Mouse (Mus musculus): ENCODE measurements around the gene Ip6k3. TPM values are rescaled to one million over a fixed set of nuclear protein-coding genes. Genes with fewer than 3 reads are reported as not detected.

The Ip6k3 gene
- total RNA-seq, 2 experiments from 2014 or later: 0.38 to 0.47 TPM

DNA sequence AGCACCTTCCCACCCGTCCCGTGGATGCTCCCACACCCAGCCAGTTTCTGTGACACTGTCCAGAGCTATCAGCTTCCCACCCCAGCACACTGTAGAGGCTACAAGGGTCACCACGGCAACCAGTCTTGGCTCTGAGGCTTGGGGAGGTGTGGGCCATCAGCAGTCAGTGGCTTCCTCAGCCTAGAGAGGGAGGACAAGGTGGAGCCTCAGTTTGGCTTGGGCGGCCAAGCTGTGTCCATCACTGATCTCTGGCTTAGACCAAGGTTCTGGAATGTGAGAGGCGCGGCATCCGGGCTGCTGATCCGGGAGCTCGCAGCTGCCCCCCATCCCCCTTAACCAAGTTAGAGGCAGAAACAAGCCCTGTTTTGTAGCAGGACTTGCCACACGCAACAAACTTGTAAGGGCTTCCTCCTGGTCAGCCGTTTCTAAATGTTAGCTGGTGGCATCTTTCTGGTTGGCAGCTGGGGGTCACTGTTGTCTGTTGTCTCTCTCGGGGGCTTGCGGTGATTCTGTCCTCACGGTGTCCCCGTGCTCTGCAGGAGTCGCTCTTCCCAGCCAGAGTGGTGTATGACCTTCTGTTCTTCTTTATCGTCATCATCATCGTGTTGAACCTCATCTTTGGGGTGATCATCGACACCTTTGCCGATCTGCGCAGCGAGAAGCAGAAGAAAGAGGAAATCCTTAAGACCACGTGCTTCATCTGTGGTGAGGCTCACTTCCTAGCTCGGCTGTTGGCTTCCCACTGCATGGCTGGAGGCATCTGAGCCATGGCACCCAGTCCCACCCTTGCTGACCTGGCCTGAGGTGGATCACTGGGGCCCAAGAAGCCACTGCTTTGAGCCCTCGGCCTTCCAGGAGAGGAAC is 48.7 kb downstream of the Ip6k3 start:
- intact Hi-C loops (cut with DNase I): no loop called here
- no peak for DNase-seq (ENCODE audit: extremely low spot score in 1 of 2, low spot score in 2 of 2)
- TF ChIP-seq CTCF (IDR thresholded peaks at IDR 0.05): no peak; the same call in 1 of the 2 replicates
- Histone ChIP-seq H3K27ac (no peak overlapping the region), H3K4me3 (no peak overlapping the region)

GRCm38 (mm10) chr17:27110072-27110471 is 57.5 kb downstream of the Ip6k3 start:
- Histone ChIP-seq H3K27ac (no peak overlapping the region), H3K4me3 (no peak overlapping the region)
- DNase-seq (ENCODE audit: extremely low spot score in 1 of 2, low spot score in 2 of 2): no peak
- intact Hi-C loops (cut with DNase I): no loop called here
- TF ChIP-seq CTCF (IDR thresholded peaks at IDR 0.05): no peak

DNA sequence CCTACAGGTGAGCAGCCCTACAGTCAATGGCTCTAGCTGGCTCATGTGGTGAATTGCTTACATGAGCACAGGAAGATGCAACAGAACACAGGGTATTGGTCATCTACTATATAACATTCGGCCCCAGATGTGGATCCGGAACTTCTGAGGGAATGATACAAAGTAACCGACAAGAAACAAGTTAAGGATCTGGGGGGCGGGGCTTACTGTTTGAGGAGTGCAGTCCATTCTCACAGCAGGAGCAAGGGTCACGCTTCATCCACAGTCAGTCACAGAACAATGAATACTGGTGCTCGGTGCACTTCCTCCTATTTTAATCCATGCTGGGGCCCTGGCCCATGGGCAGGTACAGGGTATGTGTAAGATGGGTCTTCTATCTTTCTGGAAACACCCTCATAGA is 59.7 kb downstream of the Ip6k3 start:
- DNase-seq (ENCODE audit: extremely low spot score in 1 of 2, low spot score in 2 of 2): no peak
- TF ChIP-seq CTCF (IDR thresholded peaks at IDR 0.05): no peak
- no peak overlapping the region for H3K4me3 ChIP-seq
- intact Hi-C loops (cut with DNase I): no loop called here
- H3K27ac ChIP-seq: no peak overlapping the region

DNA sequence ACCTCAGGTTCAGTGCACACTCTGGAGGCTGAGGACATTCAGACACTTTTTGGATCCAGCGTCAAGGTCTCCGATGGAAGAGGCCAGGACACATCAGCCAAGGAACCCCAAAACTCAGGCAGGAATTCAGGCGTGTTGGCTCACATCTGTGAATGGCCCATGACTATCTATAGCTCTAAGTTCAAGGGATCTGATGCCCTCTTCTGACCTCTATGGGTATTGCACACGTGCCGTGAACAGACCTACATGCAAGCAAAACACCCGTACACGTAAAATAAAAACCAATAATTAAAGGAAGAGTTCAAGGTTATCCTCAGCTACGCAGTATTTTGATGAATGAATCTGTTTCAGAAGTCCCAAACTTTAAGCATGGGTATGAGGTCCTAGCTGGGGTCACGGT is 60.9 kb downstream of the Ip6k3 start:
- intact Hi-C loops (cut with DNase I): no loop called here
- DNase-seq (ENCODE audit: extremely low spot score in 1 of 2, low spot score in 2 of 2): no peak
- no peak overlapping the region for H3K27ac ChIP-seq
- peak; percentile 37 for TF ChIP-seq CTCF (IDR thresholded peaks at IDR 0.05)
- H3K4me3 ChIP-seq: no peak overlapping the region

DNA sequence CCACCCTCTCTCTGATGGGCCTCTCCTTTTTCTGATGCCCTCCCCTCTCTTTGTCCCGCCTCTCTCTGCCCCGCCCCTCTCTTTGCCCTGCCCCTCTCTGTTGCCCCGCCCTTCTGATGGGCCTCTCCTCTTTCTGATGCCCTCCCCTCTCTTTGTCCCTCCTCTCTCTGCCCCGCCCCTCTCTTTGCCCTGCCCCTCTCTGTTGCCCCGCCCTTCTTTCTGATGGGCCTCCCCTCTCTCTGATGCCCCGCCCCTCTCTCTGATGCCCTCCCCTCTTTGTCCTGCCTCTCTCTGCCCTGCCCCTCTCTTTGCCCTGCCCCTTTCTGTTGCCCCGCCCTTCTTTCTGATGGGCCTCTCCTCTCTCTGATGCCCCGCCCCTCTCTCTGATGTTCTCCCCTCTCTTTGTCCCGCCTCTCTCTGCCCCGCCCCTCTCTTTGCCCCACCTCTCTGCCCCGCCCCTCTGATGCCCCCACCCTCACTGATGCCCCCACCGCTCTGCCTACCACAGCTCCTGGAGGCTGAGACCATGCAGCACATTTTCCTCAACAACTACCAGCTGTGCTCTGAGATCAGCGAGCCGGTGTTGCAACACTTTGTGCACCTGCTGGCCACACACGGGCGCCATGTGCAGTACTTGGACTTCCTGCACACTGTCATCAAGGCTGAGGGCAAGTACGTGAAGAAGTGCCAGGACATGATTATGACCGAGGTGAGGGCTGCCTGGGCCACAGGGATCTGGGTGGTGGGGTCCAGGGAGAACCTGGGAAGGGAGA is 61.7 kb downstream of the Ip6k3 start:
- H3K27ac ChIP-seq: no peak overlapping the region
- TF ChIP-seq CTCF (IDR thresholded peaks at IDR 0.05): no peak
- intact Hi-C loops (cut with DNase I): no loop called here
- H3K4me3 ChIP-seq: no peak overlapping the region
- no peak for DNase-seq (ENCODE audit: extremely low spot score in 1 of 2, low spot score in 2 of 2)

- no peak for TF ChIP-seq CTCF (IDR thresholded peaks at IDR 0.05)
- no peak overlapping the region for H3K4me3 ChIP-seq
- H3K27ac ChIP-seq: no peak overlapping the region
- intact Hi-C loops (cut with DNase I): no loop called here
- DNase-seq (ENCODE audit: extremely low spot score in 1 of 2, low spot score in 2 of 2): no peak
These were observed 65.9 kb downstream of the Ip6k3 start for GRCm38 (mm10) chr17:27101675-27102074.

GRCm38 (mm10) chr17:27095690-27096089 is 71.9 kb downstream of the Ip6k3 start:
- TF ChIP-seq CTCF (IDR thresholded peaks at IDR 0.05): peak; percentile 27
- H3K27ac ChIP-seq: no peak overlapping the region
- intact Hi-C loops (cut with DNase I): loop anchor here (2.0 kb wide), 1 partner anchor 63 kb away; no protein-coding TSS in a partner anchor
- H3K4me3 ChIP-seq: no peak overlapping the region
- DNase-seq (ENCODE audit: extremely low spot score in 1 of 2, low spot score in 2 of 2): peak; percentile 32 to 40

Other genes with a start within 250 kb of the Ip6k3 start
- 10 to 100 TPM; 33.8 to 39.5 TPM for gene Phf1, start 234.7 kb downstream of the Ip6k3 start, total RNA-seq (2021)
- 100 to 1,000 TPM; 103 to 110 TPM for gene Cuta, start 228.2 kb downstream of the Ip6k3 start, total RNA-seq (2021)
- gene Syngap1, start 226.5 kb downstream of the Ip6k3 start, total RNA-seq (2021): 100 to 1,000 TPM; 452 to 471 TPM
- 10 to 100 TPM; 16.3 to 18.3 TPM for gene Zbtb9, start 194.6 kb downstream of the Ip6k3 start, total RNA-seq (2021)
- 10 to 100 TPM; 13.0 to 14.0 TPM for gene Bak1, start 138.8 kb downstream of the Ip6k3 start, total RNA-seq (2021)
- 1 to 10 TPM; 2.2 to 3.3 TPM for gene Itpr3, start 110.5 kb downstream of the Ip6k3 start, total RNA-seq (2021)
- 100 to 1,000 TPM; 215 to 245 TPM for gene Uqcc2, start 33.9 kb downstream of the Ip6k3 start, total RNA-seq (2021)
- 10 to 100 TPM; 45.3 to 45.7 TPM for gene Lemd2, start 36.7 kb upstream of the Ip6k3 start, total RNA-seq (2021)

Data from left cerebral cortex, adult 2 months (tissue).